Mouse (Mus musculus) left cerebral cortex, postnatal 36 days (tissue): ENCODE data around the gene Kcnn3. TPM values are rescaled to one million over a fixed set of nuclear protein-coding genes. Genes with fewer than 3 reads are reported as not detected.

Source experiments
- DNase-seq, 2 experiments: peaks; one replicate each; pipeline ENCODE4 v3.0.0; 2021 to 2022; ENCODE audit warnings: low spot score in 2 of 2, mixed read lengths in 1 of 2
- intact Hi-C: fragments of 180-260 bp; cut with DNase I; formaldehyde crosslinking; loops from one replicate; pipeline ENCODE4 v1.15.1; 2025
- total RNA-seq, 2 experiments: library from RNA; stranded (reverse); gene quantifications; 2 replicates each; pipeline ENCODE4 v1.2.3; 2021

Gene Kcnn3
- total RNA-seq, 2 experiments from 2014 or later: 16.4 to 23.5 TPM

DNA sequence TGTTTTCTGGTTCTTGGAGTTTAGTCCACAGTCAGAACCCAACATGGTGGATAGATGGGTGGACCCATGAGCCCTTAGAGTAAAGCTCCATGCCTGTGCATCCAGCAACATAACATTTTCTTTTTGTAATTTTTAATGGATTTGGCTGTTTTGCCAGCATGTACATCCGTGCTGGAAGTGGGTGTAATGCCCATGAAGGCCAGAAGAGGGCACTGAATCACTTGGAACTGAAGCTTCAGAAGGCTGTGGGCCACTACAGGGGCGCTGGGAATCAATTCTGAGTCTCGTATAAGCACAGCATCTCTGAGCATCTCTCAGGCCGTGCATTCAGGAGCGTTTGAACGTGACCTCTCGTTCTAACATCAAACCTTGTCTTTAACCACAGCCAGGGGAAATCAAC is 79.0 kb downstream of the Kcnn3 start:
- DNase-seq: no peak
- intact Hi-C loops: no loop called here

DNA sequence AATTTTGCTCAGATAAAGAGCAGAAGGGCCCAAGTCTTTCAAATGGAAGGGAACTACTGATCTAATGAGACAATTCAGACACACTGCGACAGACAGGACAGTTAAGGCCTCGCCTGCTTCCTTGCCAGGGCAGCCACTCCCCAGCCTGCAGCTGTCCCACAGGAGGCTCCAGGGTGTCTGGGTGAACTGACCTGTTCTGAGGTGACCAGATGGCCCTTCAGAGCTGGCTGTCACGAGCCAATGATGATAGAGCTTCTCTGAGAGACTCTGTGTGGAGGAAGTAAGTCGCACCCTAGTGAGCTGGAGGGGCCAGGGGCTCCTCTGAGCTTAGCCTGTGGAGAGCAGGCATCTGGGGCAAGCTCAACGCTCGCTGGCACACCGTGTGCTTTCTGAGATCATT is 81.1 kb downstream of the Kcnn3 start:
- no peak for DNase-seq
- intact Hi-C loops: no loop called here

DNA sequence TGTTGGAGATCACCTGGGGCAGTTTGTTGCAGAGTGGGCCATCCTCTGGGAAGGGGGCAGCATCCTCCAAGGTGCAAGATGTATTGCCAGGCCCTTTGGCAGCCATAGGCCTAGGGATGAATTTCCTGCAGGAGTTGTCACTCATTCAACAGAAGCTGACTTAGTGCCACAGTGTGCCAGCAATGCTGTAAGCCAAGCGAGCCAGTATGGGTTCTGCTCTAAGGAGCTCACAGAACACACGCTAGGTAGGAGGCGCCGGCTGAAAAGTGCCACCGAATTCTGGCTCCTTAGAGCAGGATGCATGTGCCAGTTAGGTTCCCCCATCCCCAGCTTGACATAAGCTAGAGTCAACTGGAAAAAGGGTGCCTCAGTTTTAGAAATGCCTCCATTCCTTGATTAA is 83.3 kb downstream of the Kcnn3 start:
- peak in 1 of 2 experiments; percentile 21 for DNase-seq
- intact Hi-C loops: no loop called here

GRCm38 (mm10) chr3:89605235-89605634 is 85.3 kb downstream of the Kcnn3 start:
- no peak for DNase-seq
- intact Hi-C loops: no loop called here

DNA sequence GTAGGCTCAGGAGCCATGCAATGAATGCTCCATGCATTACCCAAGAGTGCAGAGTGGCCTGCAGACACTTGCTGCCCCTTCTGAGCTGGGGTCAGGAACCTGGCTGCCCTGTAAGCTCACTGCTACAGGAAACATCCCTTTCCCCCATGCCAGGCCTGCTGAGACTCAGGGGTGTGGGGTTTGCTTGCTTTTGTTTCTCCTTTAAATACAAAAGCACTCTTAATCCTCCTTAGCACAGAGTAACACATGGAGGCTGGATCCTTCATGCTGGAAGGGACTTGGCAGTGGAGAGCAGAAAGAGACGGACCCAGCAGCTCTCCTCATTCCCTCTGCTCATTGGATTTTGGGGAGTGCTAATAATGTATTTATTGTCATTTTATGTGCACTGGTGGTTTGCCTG is 87.4 kb downstream of the Kcnn3 start:
- DNase-seq: no peak
- intact Hi-C loops: no loop called here

- no peak for DNase-seq
- intact Hi-C loops: no loop called here
Measured at GRCm38 (mm10) chr3:89612048-89612447, 92.1 kb downstream of the Kcnn3 start.

- DNase-seq: peak; percentile 64 to 72
- intact Hi-C loops: no loop called here
Measured at GRCm38 (mm10) chr3:89613526-89614523, 93.9 kb downstream of the Kcnn3 start.

DNA sequence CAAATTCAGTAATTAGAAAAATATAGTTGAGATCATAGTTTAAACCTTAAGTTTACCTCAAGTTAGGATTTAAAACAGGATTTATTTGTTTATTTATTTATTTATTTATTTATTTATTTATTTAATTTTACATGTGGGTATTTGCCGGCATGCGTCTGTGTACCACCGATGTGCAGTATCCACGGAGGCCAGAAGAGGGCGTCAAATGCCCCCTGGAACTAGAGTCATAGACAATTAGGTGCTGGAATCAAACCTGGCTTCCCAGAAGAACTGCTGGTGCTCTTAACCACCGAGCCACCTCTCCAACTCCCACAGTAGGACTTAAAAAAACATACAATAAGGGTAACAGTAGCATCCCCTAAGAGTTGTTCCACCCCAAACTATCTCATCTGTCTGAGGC is 96.9 kb downstream of the Kcnn3 start:
- no peak for DNase-seq
- intact Hi-C loops: no loop called here

DNA sequence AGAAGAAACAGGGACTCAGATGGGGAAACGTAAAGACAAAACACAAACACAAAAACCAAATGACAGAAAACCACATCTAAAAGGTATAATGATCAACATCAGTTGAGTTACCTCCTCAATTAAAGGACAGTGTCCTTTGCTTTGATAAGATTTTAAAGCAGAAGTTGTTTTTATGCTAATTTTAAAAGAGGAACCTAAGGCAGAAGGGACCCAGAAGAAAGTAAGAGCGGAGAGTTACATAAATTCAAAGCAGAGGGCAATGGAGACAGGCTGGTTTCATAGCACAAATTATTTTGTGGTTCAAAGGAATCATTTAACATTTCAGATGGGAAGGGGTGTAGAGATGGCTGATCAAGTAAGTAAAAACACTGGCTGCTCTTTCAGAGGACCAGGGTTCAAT is 97.4 kb downstream of the Kcnn3 start:
- intact Hi-C loops: no loop called here
- no peak for DNase-seq

GRCm38 (mm10) chr3:89622825-89623224 is 102.9 kb downstream of the Kcnn3 start:
- intact Hi-C loops: no loop called here
- no peak for DNase-seq

DNA sequence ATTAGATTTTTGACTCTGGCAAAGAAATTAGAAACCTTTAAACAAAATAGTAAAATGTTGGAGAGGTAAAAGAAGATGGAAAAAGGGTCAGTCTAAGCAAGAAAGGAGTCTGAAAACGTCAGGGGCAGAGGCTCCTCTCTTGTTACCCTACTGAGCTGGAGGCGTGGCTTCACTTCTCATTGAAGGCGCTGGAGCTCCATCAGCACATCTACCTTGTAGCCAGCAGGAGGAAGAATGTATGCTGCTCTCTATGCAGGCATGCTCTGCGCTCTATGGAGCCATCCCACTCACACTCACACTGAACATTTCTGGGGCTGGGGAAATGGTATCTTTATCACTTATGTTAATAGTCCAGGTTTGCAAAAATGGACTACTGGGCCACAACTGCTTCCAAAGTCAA is 103.6 kb downstream of the Kcnn3 start:
- intact Hi-C loops: no loop called here
- no peak for DNase-seq

GRCm38 (mm10) chr3:89624001-89624400 is 104.0 kb downstream of the Kcnn3 start:
- no peak for DNase-seq
- intact Hi-C loops: no loop called here

GRCm38 (mm10) chr3:89624814-89625445 is 105.0 kb downstream of the Kcnn3 start:
- intact Hi-C loops: no loop called here

GRCm38 (mm10) chr3:89626556-89626955 is 106.6 kb downstream of the Kcnn3 start:
- intact Hi-C loops: no loop called here
- DNase-seq: no peak

More at GRCm38 (mm10) chr3:89624814-89625445, 105.0 kb downstream of the Kcnn3 start:
- DNase-seq: no peak

DNA sequence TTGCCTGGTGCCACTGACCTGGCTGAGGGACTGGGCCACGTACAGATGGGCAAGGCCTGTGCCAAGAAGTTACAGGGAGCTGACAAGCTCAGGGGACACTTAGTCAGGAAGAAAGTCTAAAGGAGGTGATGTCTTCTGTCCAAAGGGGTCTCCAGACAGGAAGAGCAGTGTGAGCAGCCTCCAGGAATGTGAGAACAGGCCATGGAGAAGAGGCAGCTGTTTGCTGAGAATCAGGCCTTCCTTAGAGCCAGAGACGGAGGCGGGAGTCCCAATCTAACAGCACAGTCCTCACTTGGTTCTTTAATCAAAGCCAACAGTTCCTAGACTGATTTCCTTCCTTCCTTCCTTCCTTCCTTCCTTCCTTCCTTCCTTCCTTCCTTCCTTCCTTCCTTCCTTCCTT is 109.8 kb downstream of the Kcnn3 start:
- DNase-seq: no peak
- intact Hi-C loops: no loop called here

DNA sequence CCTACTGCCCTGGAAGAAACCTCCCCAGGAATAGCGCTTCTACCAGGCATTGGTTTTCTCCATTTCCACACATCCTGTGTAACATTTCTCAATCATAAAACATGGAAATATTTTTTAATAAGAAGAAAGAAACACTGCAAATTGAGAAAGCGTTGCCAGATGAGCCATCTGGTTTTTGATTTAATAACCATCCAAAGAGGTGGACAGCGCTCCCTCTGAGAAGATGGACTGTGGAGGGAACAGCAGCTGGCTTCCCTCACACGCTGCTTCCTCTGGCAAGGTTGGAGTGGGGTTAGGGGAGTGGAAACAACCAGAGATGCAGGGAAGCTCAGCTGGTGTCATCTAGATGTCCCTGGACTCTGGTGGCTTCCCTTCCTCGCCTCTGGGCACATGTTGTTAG is 111.8 kb downstream of the Kcnn3 start:
- no peak for DNase-seq
- intact Hi-C loops: no loop called here

DNA sequence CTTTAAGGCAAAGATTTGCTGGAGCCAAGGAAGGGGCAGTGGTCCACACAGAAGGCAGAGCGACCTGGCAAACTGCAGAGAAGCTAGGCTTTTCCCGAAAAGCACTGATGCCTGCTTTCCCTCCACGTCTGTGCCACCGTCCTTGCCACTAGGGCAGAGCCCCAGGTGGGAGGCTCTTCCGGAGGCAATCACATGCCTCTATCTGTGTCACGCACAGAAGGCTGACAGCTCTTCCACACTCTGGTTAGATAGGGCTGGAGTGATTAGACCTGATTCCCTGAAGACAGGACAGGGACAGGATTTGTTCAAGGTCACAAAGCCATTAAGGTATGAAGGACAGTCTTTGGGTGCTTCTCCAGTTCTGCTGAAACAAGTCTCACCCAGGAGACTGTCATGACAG is 113.6 kb downstream of the Kcnn3 start:
- DNase-seq: no peak
- intact Hi-C loops: no loop called here

DNA sequence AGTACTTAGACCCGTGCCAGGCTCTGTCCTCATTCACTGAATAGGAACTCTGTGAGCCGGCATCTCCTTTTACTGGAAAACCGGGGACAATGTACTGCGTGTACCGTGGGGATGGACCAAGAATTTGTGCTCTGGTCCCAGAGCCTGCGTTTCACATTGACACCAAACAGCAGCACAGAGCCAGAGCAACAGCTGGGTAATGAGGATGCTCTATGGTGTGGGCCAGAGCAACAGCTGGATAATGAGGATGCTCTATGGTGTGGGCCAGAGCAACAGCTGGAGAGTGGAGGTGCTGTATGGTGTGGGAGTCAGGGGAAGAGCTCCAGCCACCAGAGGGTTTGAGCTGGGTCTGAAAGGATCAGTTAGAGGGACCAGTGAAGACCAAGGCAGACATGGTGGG is 114.0 kb downstream of the Kcnn3 start:
- intact Hi-C loops: no loop called here
- DNase-seq: no peak

DNA sequence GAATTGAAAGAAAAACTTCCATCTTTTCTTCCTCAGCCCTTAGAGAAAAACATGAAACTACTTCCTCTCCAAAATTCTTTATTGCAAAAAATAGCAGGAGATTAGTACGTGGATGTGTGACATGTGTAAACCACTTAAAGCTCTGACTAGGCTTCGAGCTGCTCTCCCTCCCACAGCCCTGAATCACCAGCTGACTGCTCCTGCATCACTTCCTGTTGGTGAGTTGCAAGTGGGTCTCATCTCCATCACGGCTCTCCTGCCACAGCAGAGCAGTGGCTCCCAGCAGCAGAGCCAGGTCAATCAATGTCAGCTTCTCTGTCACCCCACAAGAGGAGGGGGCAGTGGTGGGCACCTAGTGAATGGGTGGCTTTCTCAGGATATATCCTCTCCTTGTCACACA is 120.8 kb downstream of the Kcnn3 start:
- intact Hi-C loops: no loop called here
- DNase-seq: peak; percentile 33 to 46

- intact Hi-C loops: no loop called here
- DNase-seq: no peak
Measured at GRCm38 (mm10) chr3:89643391-89643790, 123.4 kb downstream of the Kcnn3 start.

GRCm38 (mm10) chr3:89646813-89647255 is 126.9 kb downstream of the Kcnn3 start:
- intact Hi-C loops: no loop called here

More at GRCm38 (mm10) chr3:89646813-89647255, 126.9 kb downstream of the Kcnn3 start:
- peak; percentile 85 to 87 for DNase-seq
